ENCODE assay signal across 29 mouse cellular contexts in the genomic region with DNA sequence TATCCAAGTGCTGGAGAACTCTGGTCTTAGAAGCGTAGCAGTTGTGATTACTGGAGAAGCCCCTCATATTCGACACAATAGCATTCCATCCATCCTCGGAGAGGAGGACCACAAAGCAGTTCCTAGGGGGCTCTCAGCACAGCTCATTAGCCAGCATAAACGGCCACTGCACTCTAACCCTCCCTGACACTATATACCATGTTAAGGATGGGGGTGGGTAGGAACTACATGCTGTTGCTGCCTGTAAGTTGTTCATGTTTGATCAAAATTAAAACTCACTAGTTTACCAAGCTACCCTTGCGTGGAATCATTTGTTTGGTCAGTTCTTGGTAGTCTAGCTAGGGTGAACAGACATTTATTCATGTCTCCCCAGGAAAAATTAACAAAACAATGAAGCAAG.
"Had no signal": no experiment of that assay in that cellular context is flagged by ENCODE, and none has a peak within 500 bp of the region (broad histone marks: within the 10 kb centered on the region; RNA-seq: fewer than 3 reads in every experiment).

No protein-coding gene starts in this region.

- H3K27me3 ChIP-seq: heart, embryonic 12.5 days; heart, embryonic 13.5 days; heart, embryonic 15.5 days; hindbrain, embryonic 12.5 days; hindbrain, embryonic 13.5 days; hindbrain, embryonic 15.5 days; intestine, embryonic 15.5 days; kidney, embryonic 15.5 days had no signal

- DNase-seq: heart, postnatal 10 days; heart, postnatal 14 days; heart, postnatal 4 days; kidney, adult 11 months; kidney, adult 18-20 months; kidney, adult 2 months; kidney, adult 8-10 months; kidney, adult 9 months; kidney, postnatal 10 days; kidney, postnatal 14 days; kidney, postnatal 25 days; kidney, postnatal 36 days; kidney, postnatal 4 days; layer of hippocampus, adult 9-11 months; layer of hippocampus, postnatal 36 days had no signal

- H3K36me3 ChIP-seq: hindbrain, embryonic 15.5 days had no signal

- H3K27ac ChIP-seq: heart, embryonic 10.5 days; heart, embryonic 13.5 days; heart, embryonic 15.5 days; hindbrain, embryonic 10.5 days; hindbrain, embryonic 12.5 days; hindbrain, embryonic 13.5 days; hindbrain, embryonic 14.5 days; hindbrain, embryonic 15.5 days; hindbrain, postnatal 0 days; intestine, embryonic 15.5 days; kidney, embryonic 15.5 days; kidney, postnatal 0 days; layer of hippocampus, adult 2 months had no signal

- H3K4me3 ChIP-seq: heart, embryonic 10.5 days; heart, embryonic 12.5 days; heart, embryonic 13.5 days; heart, embryonic 15.5 days; hindbrain, embryonic 10.5 days; hindbrain, embryonic 12.5 days; hindbrain, embryonic 13.5 days; hindbrain, embryonic 15.5 days; intestine, embryonic 15.5 days; kidney, embryonic 15.5 days; layer of hippocampus, adult 2 months had no signal
